Mouse (Mus musculus): ENCODE data around the gene Ntrk2. TPM values are rescaled to one million over a fixed set of nuclear protein-coding genes. Genes with fewer than 3 reads are reported as not detected.

The Ntrk2 gene
- polyA plus RNA-seq, 1 experiment from 2014 or later = 13.4 TPM

DNA sequence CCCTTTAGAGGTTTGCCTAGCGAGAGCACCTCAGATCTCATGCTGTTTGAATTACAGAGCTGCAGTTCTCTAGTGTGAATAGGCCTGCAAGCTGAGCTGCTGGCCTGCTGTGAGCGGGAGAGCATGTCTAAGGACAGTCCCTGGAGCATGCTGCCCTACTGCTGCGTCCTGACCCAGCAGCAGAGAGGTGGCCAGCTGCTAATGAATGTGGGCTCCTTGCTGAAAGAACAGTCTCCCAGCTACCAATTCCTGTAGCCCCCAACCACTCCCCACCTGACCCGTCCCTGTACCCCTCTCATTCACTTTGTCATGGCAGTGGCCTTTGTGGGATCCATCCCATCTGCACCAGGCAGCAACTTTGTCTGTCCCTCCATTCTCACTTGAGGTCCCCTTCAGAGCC lies 126.8 kb downstream of the Ntrk2 start:
- Histone ChIP-seq H3K4me1 (peaks cover 23% of the 10 kb centered on the region), H3K4me2 (replicated peaks) (no peak overlapping the region), H3K9ac (no peak overlapping the region), H3K9me3 (no peaks in the 10 kb centered on the region), H3K27me3 (peaks cover 5% of the 10 kb centered on the region), H3K36me3 (no peaks in the 10 kb centered on the region), H3K4me3 (no peak overlapping the region), H3K27ac (no peak overlapping the region)
- no peak for ATAC-seq (ENCODE audit: low FRiP score, low read depth)
- WGBS = 26% methylated on average over 4 of the region's 4 CpGs

GRCm38 (mm10) chr13:58934576-58935110 lies 128.3 kb downstream of the Ntrk2 start:
- Histone ChIP-seq H3K9me3 (no peaks in the 10 kb centered on the region), H3K4me2 (replicated peaks) (no peak overlapping the region), H3K9ac (no peak overlapping the region), H3K27ac (no peak overlapping the region), H3K4me3 (no peak overlapping the region), H3K27me3 (peaks cover 5% of the 10 kb centered on the region), H3K36me3 (no peaks in the 10 kb centered on the region), H3K4me1 (peaks cover 23% of the 10 kb centered on the region)
- 82% methylated on average over 3 of the region's 3 CpGs for WGBS
- ATAC-seq (ENCODE audit: low FRiP score, low read depth) = no peak

DNA sequence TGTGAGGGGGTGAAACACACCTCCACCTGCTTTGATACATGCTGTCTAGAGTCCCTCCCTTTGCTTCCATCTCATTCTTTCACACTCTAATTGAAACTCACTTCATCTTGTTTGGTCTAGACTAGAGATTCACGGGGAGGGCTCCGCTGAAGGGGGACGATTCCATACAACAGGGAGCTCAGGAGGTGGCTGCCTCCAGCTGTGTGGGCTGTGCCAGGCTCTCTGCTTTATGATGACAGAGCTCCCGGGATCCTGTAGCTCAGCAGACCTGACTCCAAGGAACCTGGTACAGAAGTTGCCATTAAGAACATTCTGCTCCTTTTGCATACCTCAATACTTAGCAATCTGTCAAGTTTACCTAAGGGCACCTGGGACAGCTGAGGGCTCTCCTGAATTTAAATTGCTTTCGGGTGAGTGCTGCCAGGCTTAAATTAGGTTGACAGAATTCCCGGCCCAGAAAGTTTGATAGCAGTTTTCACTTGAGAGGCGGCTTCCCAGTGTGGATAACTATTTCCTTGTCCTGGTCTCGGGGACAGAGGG lies 129.7 kb downstream of the Ntrk2 start:
- 6% methylated on average over 8 of the region's 8 CpGs for WGBS
- no peaks in the 10 kb centered on the region for H3K36me3 ChIP-seq
- H3K27ac ChIP-seq = no peak overlapping the region
- H3K27me3 ChIP-seq = peaks cover 5% of the 10 kb centered on the region
- no peak overlapping the region for H3K4me2 ChIP-seq (replicated peaks)
- no peak overlapping the region for H3K4me3 ChIP-seq
- H3K9ac ChIP-seq = no peak overlapping the region
- H3K4me1 ChIP-seq = peaks cover 23% of the 10 kb centered on the region
- H3K9me3 ChIP-seq = no peaks in the 10 kb centered on the region
- no peak for ATAC-seq (ENCODE audit: low FRiP score, low read depth)

GRCm38 (mm10) chr13:58937884-58938283 lies 131.5 kb downstream of the Ntrk2 start:
- Histone ChIP-seq H3K27ac (no peak overlapping the region), H3K4me3 (no peak overlapping the region), H3K36me3 (no peaks in the 10 kb centered on the region), H3K4me1 (peaks cover 23% of the 10 kb centered on the region), H3K27me3 (peaks cover 5% of the 10 kb centered on the region), H3K4me2 (replicated peaks) (no peak overlapping the region), H3K9ac (no peak overlapping the region), H3K9me3 (no peaks in the 10 kb centered on the region)
- 92% methylated on average over 12 of the region's 12 CpGs for WGBS
- no peak for ATAC-seq (ENCODE audit: low FRiP score, low read depth)

DNA sequence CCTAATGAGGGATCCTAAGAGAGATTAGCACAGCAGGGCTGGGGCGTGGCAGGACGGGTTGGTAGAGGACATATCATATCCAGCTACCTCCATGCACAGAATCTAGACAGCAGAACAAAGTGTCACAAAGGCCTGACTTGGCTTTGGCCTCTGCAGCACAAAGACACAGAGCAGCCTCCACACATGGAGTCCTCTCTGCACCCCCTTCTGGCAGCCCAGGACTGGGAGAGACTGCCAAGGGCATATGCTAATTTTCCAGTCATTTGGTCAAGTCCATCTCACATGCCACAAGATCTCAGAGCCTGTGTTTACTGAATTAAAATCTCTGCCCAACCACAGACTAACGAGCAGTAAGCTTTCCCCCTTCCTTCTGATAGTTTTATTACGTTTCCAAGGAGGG lies 132.1 kb downstream of the Ntrk2 start:
- Histone ChIP-seq H3K27me3 (peaks cover 5% of the 10 kb centered on the region), H3K36me3 (no peaks in the 10 kb centered on the region), H3K9ac (no peak overlapping the region), H3K9me3 (no peaks in the 10 kb centered on the region), H3K4me1 (peaks cover 19% of the 10 kb centered on the region), H3K4me2 (replicated peaks) (no peak overlapping the region), H3K4me3 (no peak overlapping the region), H3K27ac (no peak overlapping the region)
- ATAC-seq (ENCODE audit: low FRiP score, low read depth) = no peak
- 68% methylated on average over 4 of the region's 4 CpGs for WGBS

GRCm38 (mm10) chr13:58940208-58940607 lies 133.8 kb downstream of the Ntrk2 start:
- Histone ChIP-seq H3K9me3 (no peaks in the 10 kb centered on the region), H3K4me3 (no peak overlapping the region), H3K36me3 (no peaks in the 10 kb centered on the region), H3K4me2 (replicated peaks) (no peak overlapping the region), H3K27ac (no peak overlapping the region), H3K9ac (no peak overlapping the region), H3K4me1 (peaks cover 19% of the 10 kb centered on the region), H3K27me3 (peaks cover 4% of the 10 kb centered on the region)
- 84% methylated on average over 6 of the region's 6 CpGs for WGBS
- ATAC-seq (ENCODE audit: low FRiP score, low read depth) = no peak

GRCm38 (mm10) chr13:58940798-58941197 lies 134.4 kb downstream of the Ntrk2 start:
- no peak overlapping the region for H3K4me2 ChIP-seq (replicated peaks)
- WGBS = 51% methylated on average over 7 of the region's 7 CpGs
- H3K36me3 ChIP-seq = no peaks in the 10 kb centered on the region
- H3K9ac ChIP-seq = no peak overlapping the region
- no peak overlapping the region for H3K27ac ChIP-seq
- peaks cover 13% of the 10 kb centered on the region for H3K4me1 ChIP-seq
- no peak overlapping the region for H3K4me3 ChIP-seq
- H3K9me3 ChIP-seq = no peaks in the 10 kb centered on the region
- ATAC-seq (ENCODE audit: low FRiP score, low read depth) = no peak
- H3K27me3 ChIP-seq = no peaks in the 10 kb centered on the region

DNA sequence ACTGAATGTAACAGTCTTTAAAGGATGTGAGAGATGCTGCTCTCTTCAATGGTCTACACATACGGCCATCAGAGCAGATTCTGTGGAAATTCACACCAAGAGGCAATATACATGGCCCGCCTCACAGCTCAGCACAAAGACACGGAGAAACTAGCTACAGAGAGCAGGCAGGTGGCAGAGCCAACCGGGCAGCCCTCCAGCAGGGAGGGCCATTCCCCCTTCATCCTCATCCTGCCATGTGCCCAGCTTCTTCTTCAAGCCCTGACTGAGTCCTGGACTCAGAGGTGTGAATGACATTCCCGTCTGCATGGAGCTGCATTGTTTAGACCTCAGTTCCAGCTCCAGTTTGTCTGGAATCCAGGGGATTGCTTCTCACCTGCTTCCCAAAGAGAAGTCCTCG lies 139.4 kb downstream of the Ntrk2 start:
- no peaks in the 10 kb centered on the region for H3K36me3 ChIP-seq
- no peaks in the 10 kb centered on the region for H3K4me1 ChIP-seq
- no peak for ATAC-seq (ENCODE audit: low FRiP score, low read depth)
- H3K9me3 ChIP-seq = no peaks in the 10 kb centered on the region
- no peak overlapping the region for H3K27ac ChIP-seq
- no peak overlapping the region for H3K4me3 ChIP-seq
- H3K4me2 ChIP-seq (replicated peaks) = no peak overlapping the region
- WGBS = 58% methylated on average over 6 of the region's 6 CpGs
- H3K9ac ChIP-seq = no peak overlapping the region
- no peaks in the 10 kb centered on the region for H3K27me3 ChIP-seq

DNA sequence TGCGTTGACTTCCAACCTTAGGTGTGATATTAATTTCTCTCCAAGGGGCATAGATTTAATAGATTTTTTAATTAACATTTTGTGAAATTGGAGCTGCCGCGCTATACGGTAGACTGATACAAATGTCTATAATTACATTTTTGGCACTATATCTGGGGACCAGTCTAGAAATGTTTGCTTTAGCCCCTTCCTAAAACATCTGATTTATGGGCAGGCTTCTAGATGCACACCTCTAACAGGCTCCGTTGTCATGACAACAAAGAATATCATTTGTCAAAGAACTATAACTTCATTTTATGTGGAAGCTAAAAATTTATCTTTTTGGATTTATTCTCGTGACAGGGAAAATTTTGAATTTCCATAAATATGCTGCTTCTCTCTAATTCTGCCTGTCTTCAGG lies 140.2 kb downstream of the Ntrk2 start:
- no peaks in the 10 kb centered on the region for H3K9me3 ChIP-seq
- no peaks in the 10 kb centered on the region for H3K36me3 ChIP-seq
- H3K4me3 ChIP-seq = no peak overlapping the region
- H3K4me1 ChIP-seq = no peaks in the 10 kb centered on the region
- H3K4me2 ChIP-seq (replicated peaks) = no peak overlapping the region
- no peak for ATAC-seq (ENCODE audit: low FRiP score, low read depth)
- WGBS = 75% methylated on average over 6 of the region's 6 CpGs
- H3K27ac ChIP-seq = no peak overlapping the region
- H3K9ac ChIP-seq = no peak overlapping the region
- no peaks in the 10 kb centered on the region for H3K27me3 ChIP-seq

GRCm38 (mm10) chr13:58947056-58947455 lies 140.7 kb downstream of the Ntrk2 start:
- no peak for ATAC-seq (ENCODE audit: low FRiP score, low read depth)
- WGBS = 56% methylated on average over 9 of the region's 9 CpGs
- H3K4me1 ChIP-seq = no peaks in the 10 kb centered on the region
- no peak overlapping the region for H3K4me3 ChIP-seq
- no peaks in the 10 kb centered on the region for H3K9me3 ChIP-seq
- H3K4me2 ChIP-seq (replicated peaks) = no peak overlapping the region
- H3K36me3 ChIP-seq = no peaks in the 10 kb centered on the region
- no peak overlapping the region for H3K27ac ChIP-seq
- H3K9ac ChIP-seq = no peak overlapping the region
- no peaks in the 10 kb centered on the region for H3K27me3 ChIP-seq

DNA sequence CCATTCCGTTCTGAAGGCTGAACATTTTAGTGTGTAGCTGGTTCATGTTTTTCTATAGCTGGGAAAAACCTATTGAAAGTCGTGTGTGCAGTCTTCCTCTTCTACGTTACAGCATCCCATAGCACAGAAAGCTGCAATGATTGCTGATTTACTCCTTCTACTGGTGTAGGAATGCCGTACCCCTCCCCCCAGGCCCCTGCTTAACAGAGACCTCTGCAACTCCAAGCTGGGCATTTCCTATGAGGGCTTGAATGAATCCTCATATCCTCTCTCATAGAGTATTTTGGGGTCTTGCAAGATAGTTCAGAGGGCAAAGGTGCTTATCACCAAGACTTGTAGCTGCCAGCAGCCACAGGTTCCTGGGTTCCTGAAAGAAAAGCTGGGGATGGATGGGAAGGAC lies 148.0 kb downstream of the Ntrk2 start:
- WGBS = 31% methylated on average over 4 of the region's 4 CpGs
- Histone ChIP-seq H3K9ac (no peak overlapping the region), H3K4me1 (peaks cover 15% of the 10 kb centered on the region), H3K36me3 (no peaks in the 10 kb centered on the region), H3K4me3 (no peak overlapping the region), H3K27me3 (no peaks in the 10 kb centered on the region), H3K27ac (no peak overlapping the region), H3K4me2 (replicated peaks) (no peak overlapping the region), H3K9me3 (no peaks in the 10 kb centered on the region)
- ATAC-seq (ENCODE audit: low FRiP score, low read depth) = no peak

GRCm38 (mm10) chr13:58954764-58955163 lies 148.4 kb downstream of the Ntrk2 start:
- no peak overlapping the region for H3K27ac ChIP-seq

GRCm38 (mm10) chr13:58955237-58955777 lies 148.9 kb downstream of the Ntrk2 start:
- H3K36me3 ChIP-seq = no peaks in the 10 kb centered on the region
- H3K27ac ChIP-seq = no peak overlapping the region
- H3K9ac ChIP-seq = no peak overlapping the region
- no peak for ATAC-seq (ENCODE audit: low FRiP score, low read depth)
- no peak overlapping the region for H3K4me2 ChIP-seq (replicated peaks)
- H3K27me3 ChIP-seq = no peaks in the 10 kb centered on the region
- 56% methylated on average over 8 of the region's 8 CpGs for WGBS
- H3K4me3 ChIP-seq = no peak overlapping the region
- H3K4me1 ChIP-seq = peaks cover 15% of the 10 kb centered on the region
- no peaks in the 10 kb centered on the region for H3K9me3 ChIP-seq

More at GRCm38 (mm10) chr13:58954764-58955163, 148.4 kb downstream of the Ntrk2 start:
- no peak overlapping the region for H3K4me3 ChIP-seq
- H3K27me3 ChIP-seq = no peaks in the 10 kb centered on the region
- H3K9me3 ChIP-seq = no peaks in the 10 kb centered on the region
- no peak for ATAC-seq (ENCODE audit: low FRiP score, low read depth)
- 17% methylated on average over 6 of the region's 6 CpGs for WGBS
- H3K36me3 ChIP-seq = no peaks in the 10 kb centered on the region
- H3K9ac ChIP-seq = no peak overlapping the region
- no peak overlapping the region for H3K4me2 ChIP-seq (replicated peaks)
- H3K4me1 ChIP-seq = peaks cover 15% of the 10 kb centered on the region
